Mouse (Mus musculus) macrophage (primary cell): ENCODE data around the gene Anxa6. TPM values are rescaled to one million over a fixed set of nuclear protein-coding genes. Genes with fewer than 3 reads are reported as not detected.

Experiments
- H3K27ac ChIP-seq: fragments of 350-480 bp; formaldehyde crosslinking; 2 replicates; pipeline ENCODE4 v1.9.0; 2021
- H3K36me3 ChIP-seq: fragments of 350-480 bp; formaldehyde crosslinking; 2 replicates; pipeline ENCODE4 v1.9.0; 2021; ENCODE audit errors: inconsistent target
- H3K4me3 ChIP-seq: fragments of 350-480 bp; formaldehyde crosslinking; 2 replicates; pipeline ENCODE4 v1.9.0; 2021; ENCODE audit errors: inconsistent target
- H3K79me2 ChIP-seq: fragments of 350-480 bp; formaldehyde crosslinking; 2 replicates; pipeline ENCODE4 v1.9.0; 2021; ENCODE audit errors: inconsistent target
- WGBS: methylation state at CpG from one replicate; pipeline ENCODE4 v1.1.7; 2026; ENCODE audit warnings: inconsistent platforms; ENCODE audit not compliant: missing documents; 5-methylcytosine and 5-hydroxymethylcytosine counted together
- polyA plus RNA-seq: library from polyadenylated mRNA; stranded (reverse); fragments of 250-400 nt; gene quantifications from 3 replicates; pipeline ENCODE4 v1.2.4, GENCODE M21; 2018; ENCODE audit warnings: inconsistent platforms

The Anxa6 gene
- polyA plus RNA-seq, 1 experiment from 2014 or later, result 198 TPM

- Histone ChIP-seq H3K79me2 (no peaks in the 10 kb centered on the region), H3K36me3 (no peaks in the 10 kb centered on the region), H3K4me3 (no peak overlapping the region), H3K27ac (no peak overlapping the region)
- WGBS, result 93% methylated on average over 7 of the region's 7 CpGs
Observed at GRCm38 (mm10) chr11:55050837-55051510, 17.7 kb upstream of the Anxa6 start.

DNA sequence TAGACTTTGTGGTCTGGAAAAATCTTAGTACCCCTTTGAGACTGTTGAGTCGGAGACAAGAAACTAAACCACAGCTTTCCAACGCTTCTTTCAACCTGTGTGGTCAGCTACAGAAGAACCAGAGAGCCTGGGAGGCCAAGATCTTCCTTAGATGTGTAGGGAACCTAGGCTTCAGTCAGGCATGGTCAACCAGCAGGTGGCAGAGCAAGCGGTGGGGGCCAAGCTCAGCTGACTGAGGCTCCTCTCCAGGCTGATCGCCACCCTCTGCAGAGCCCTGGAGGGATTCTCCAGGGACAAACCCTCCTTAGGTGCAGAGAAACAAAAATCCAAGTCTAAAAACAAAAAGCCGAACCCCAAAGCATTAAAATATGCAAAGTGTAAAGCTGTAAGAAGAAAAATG, 13.4 kb upstream of the Anxa6 start:
- no peak overlapping the region for H3K4me3 ChIP-seq
- H3K27ac ChIP-seq, result no peak overlapping the region
- H3K36me3 ChIP-seq, result no peaks in the 10 kb centered on the region
- no peaks in the 10 kb centered on the region for H3K79me2 ChIP-seq
- 44% methylated on average over 5 of the region's 5 CpGs for WGBS

DNA sequence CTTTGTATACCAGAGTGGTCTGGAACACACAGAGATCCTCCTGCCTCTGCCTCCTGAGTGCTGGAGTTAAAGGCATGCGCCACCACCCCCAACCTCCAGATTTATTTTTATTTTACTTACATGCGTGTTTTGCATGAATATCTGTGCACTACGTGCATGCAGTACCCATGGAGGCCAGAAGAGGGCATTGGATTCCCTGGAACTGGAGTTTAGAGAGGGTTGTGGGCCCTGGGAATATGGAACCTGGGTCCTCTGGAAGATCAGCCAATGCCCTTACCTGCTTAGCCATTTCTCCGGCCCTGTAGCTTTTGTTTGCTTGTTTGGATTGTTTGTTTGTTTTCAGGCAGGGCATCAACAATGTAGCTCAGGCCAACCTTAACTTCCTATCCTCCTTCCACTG, 8.1 kb upstream of the Anxa6 start:
- H3K36me3 ChIP-seq, result no peaks in the 10 kb centered on the region
- no peak overlapping the region for H3K4me3 ChIP-seq
- no peak overlapping the region for H3K27ac ChIP-seq
- no peaks in the 10 kb centered on the region for H3K79me2 ChIP-seq
- 91% methylated on average over 4 of the region's 4 CpGs for WGBS

DNA sequence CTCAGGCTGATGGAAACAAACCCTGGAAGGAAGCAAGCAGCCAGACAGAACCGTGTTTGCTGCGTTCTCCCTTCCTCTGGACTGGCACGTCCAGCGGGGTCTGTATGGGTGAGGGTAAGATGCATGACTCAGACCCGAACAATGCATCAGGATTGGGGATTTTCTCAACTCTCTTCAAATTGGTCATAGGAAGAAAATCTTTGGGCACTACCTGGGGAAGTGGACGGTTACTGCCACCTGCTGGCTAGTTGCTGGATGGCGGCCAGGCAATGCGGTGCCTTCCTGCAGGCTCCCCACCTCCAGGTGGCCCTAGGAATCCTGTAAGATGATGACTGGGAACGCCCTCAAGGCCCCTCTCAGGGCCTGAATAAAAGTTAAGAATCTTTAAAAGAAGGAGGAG, 6.3 kb upstream of the Anxa6 start:
- under 1% methylated on average over 9 of the region's 9 CpGs for WGBS
- H3K36me3 ChIP-seq, result no peaks in the 10 kb centered on the region
- H3K4me3 ChIP-seq, result no peak overlapping the region
- no peak overlapping the region for H3K27ac ChIP-seq
- H3K79me2 ChIP-seq, result no peaks in the 10 kb centered on the region

GRCm38 (mm10) chr11:55036601-55037000, 3.4 kb upstream of the Anxa6 start:
- WGBS, result 84% methylated on average over 3 of the region's 3 CpGs
- H3K27ac ChIP-seq, result no peak overlapping the region
- H3K4me3 ChIP-seq, result no peak overlapping the region
- H3K36me3 ChIP-seq, result no peaks in the 10 kb centered on the region
- peaks cover 16% of the 10 kb centered on the region; the same call in 1 of the 2 replicates for H3K79me2 ChIP-seq

DNA sequence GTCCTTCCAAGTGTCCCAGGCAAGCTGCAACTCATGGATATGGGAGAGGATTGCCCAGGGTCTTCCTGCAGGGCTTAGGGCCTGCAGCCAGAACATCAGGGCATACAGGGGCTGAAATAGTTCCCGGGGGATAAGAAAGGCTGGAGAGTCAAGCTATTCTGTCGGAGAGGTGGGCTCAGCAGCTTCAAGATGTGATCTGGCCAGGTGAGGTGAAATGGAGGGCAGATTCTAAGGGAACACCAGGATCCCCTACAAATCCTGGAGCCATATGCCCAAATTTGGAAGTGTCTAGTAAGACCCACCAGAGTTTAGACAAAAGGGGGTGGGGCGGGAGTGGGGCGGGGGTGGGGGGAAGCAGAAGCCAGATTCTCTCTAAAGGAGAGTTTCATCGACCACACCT, 959 bp downstream of the Anxa6 start:
- Histone ChIP-seq H3K27ac (peak overlapping the region; percentile 17; the same call in 1 of the 2 replicates), H3K4me3 (peak overlapping the region; percentile 73), H3K79me2 (peaks cover 59% of the 10 kb centered on the region), H3K36me3 (no peaks in the 10 kb centered on the region)
- WGBS, result 18% methylated on average over 4 of the region's 5 CpGs

GRCm38 (mm10) chr11:55031991-55032280, 1.3 kb downstream of the Anxa6 start:
- H3K79me2 ChIP-seq, result peaks cover 62% of the 10 kb centered on the region
- no peaks in the 10 kb centered on the region for H3K36me3 ChIP-seq
- WGBS, result 14% methylated on average over 1 of the region's 4 CpGs
- H3K27ac ChIP-seq, result no peak overlapping the region
- H3K4me3 ChIP-seq, result peak overlapping the region; percentile 73

GRCm38 (mm10) chr11:55031211-55031990, 1.8 kb downstream of the Anxa6 start:
- Histone ChIP-seq H3K27ac (no peak overlapping the region), H3K36me3 (no peaks in the 10 kb centered on the region), H3K4me3 (no peak overlapping the region), H3K79me2 (peaks cover 68% of the 10 kb centered on the region)
- 30% methylated on average over 10 of the region's 10 CpGs for WGBS

GRCm38 (mm10) chr11:55028509-55028908, 4.7 kb downstream of the Anxa6 start:
- H3K79me2 ChIP-seq, result peaks cover 97% of the 10 kb centered on the region
- H3K36me3 ChIP-seq, result no peaks in the 10 kb centered on the region
- no peak overlapping the region for H3K27ac ChIP-seq
- WGBS, result 49% methylated on average over 2 of the region's 2 CpGs
- no peak overlapping the region for H3K4me3 ChIP-seq

DNA sequence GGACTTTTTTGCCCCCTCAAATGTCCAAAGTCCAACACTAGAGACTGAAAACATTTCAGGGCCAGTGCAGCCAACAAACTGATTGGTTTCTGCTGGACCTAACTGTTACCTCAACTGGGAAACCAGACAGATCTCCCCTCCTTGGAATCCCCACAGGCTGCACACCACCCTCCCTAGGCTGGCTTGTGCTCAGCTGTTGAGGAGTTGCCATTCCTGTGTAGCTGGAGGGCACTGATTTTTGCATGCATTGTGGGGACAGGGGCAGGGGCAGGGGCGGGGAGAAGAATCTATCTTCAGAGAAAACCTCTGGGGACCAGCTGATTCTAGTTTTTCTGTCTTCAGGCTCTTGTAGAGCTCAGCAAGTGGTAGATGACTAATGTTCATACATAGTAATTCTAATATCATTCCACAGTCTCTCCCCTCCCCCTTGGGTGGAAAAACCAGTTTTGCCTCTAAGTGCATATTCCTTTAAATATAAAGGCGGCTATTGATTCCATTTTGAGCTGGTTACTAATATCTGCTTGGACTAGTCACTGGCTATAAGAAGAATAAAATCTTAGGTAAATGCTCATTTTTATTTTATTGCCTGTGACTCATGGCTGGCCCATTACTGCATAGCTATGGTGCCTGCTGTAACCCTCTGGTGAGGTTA, 5.9 kb downstream of the Anxa6 start:
- Histone ChIP-seq H3K79me2 (peaks cover 96% of the 10 kb centered on the region), H3K27ac (no peak overlapping the region), H3K4me3 (no peak overlapping the region), H3K36me3 (no peaks in the 10 kb centered on the region)
- 71% methylated on average over 2 of the region's 2 CpGs for WGBS

- no peak overlapping the region for H3K27ac ChIP-seq
- H3K4me3 ChIP-seq, result no peak overlapping the region
- peaks cover 96% of the 10 kb centered on the region for H3K79me2 ChIP-seq
- peaks cover 2% of the 10 kb centered on the region; the same call in 1 of the 2 replicates for H3K36me3 ChIP-seq
- WGBS, result 98% methylated on average over 4 of the region's 4 CpGs
Observed at GRCm38 (mm10) chr11:55025896-55026295, 7.3 kb downstream of the Anxa6 start.

GRCm38 (mm10) chr11:55023583-55023982, 9.7 kb downstream of the Anxa6 start:
- H3K4me3 ChIP-seq, result no peak overlapping the region
- 82% methylated on average over 3 of the region's 3 CpGs for WGBS
- peaks cover 94% of the 10 kb centered on the region for H3K79me2 ChIP-seq
- H3K36me3 ChIP-seq, result peaks cover 17% of the 10 kb centered on the region
- H3K27ac ChIP-seq, result peak overlapping the region; percentile 77

DNA sequence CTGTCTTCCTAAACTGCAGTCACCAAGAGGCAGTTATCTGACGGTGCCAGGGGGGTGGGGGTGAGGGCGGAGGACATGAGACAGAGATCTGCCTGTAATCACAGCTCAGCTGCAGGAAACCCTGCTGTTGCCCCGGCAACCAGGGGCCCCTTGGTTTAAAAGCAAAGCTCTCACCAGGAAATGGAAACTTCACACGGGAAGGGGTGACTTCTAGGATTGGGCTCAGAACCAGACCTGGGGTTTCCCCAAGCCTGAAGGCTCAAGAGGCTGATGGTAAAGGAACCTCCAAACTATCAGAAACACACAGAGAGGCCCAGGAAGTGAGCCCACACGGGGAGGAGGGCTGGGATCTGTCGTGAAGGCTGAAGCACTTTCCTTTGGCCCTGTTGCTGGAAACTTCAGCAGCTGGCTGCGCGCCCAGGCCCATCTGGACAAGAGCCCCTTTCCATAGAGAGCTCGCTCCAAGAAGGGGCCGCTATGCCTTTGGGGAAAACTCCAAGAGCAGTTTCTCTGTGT, 10.1 kb downstream of the Anxa6 start:
- no peak overlapping the region for H3K4me3 ChIP-seq
- WGBS, result 15% methylated on average over 10 of the region's 10 CpGs

DNA sequence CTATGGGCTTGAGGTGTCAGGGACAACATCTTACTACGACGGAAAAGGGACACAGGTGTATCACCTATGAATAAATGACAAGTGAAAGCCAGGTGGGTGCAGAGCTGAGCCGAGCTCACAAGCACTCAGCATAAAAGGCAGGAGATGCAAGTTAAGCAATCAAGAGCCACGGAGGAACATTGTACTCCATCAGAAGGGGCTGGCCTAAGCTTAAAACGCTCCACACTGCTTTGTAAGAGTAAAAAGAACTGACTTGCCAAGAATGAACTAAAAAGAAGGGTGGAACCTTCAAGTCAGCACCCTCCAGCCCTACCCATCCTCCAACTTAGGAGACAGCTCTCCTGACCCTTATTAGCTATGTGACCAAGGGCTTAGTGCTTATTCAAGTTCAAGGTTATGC, 10.7 kb downstream of the Anxa6 start:
- peaks cover 94% of the 10 kb centered on the region for H3K79me2 ChIP-seq
- H3K4me3 ChIP-seq, result no peak overlapping the region
- 49% methylated on average over 5 of the region's 5 CpGs for WGBS
- peaks cover 28% of the 10 kb centered on the region for H3K36me3 ChIP-seq
- H3K27ac ChIP-seq, result peak overlapping the region; percentile 77

More for the DNA sequence above, 10.1 kb downstream of the Anxa6 start:
- peaks cover 94% of the 10 kb centered on the region for H3K79me2 ChIP-seq
- peaks cover 22% of the 10 kb centered on the region for H3K36me3 ChIP-seq
- H3K27ac ChIP-seq, result peak overlapping the region; percentile 77

DNA sequence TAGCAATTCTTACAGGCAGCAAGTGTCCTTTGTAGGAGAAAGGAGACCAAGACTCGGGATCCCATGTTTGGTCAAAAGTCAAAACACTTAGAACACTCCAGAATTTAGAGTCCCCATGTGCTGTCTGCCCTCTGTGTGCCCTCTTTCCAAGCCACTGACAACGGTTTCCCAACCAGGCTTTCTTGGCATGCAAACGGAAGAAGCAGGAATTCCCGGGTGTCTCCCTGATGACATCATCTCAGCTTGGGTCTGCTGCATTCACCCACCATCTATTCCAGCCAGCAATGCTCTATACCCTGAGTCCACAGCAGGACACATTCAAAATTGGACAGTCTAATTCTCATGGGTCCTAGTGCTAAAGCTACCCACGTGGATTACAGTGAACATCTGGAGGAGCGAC, 11.4 kb downstream of the Anxa6 start:
- 0 out of 2 replicates have a peak overlapping the region, but pooled peaks have one; percentile 77 for H3K27ac ChIP-seq

More for the DNA sequence above, 11.4 kb downstream of the Anxa6 start:
- Histone ChIP-seq H3K79me2 (peaks cover 93% of the 10 kb centered on the region; the same call in 1 of the 2 replicates), H3K36me3 (peaks cover 28% of the 10 kb centered on the region), H3K4me3 (no peak overlapping the region)
- WGBS, result 93% methylated on average over 6 of the region's 6 CpGs
